17 mouse cellular contexts compared by ENCODE assay signal in the genomic region with DNA sequence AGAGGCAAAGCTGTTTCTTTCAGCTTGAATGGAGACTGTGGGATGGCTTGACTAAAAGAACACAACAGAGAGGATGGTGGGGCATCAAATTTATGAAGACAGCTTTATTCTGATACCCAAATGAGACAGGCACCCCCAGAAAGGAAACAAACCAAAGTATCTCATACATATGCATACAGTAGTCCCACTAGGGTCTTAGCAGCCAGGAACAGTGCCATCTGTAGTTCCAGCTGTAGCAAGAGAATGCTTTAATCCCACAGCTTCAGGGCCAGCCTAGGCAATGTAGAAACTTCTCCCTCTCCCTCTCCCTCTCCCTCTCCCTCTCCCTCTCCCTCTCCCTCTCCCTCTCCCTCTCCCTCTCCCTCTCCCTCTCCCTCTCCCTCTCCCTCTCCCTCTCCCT. TPM values are rescaled to one million over a fixed set of nuclear protein-coding genes. Genes with fewer than 3 reads are reported as not detected.
A peak's percentile ranks its signal among the peaks of the same experiment; 100 is the strongest.
DNase-seq lines count a peak whose midpoint lies in the region; ATAC-seq and TF ChIP-seq lines count a peak whose summit lies in the region.
"Had no signal": no experiment of that assay in that cellular context is flagged by ENCODE, and none has a peak within 500 bp of the region (broad histone marks: within the 10 kb centered on the region; RNA-seq: fewer than 3 reads in every experiment).

No protein-coding gene starts in this region.

- H3K27ac ChIP-seq in heart, adult 2 months = peak overlapping the region; percentile 87
- no peak overlapping the region for H3K27ac ChIP-seq in heart, embryonic 11.5 days (ENCODE audit: low read depth, low read length)
- H3K27ac ChIP-seq in kidney, postnatal 0 days = peak overlapping the region; percentile 57
- H3K27ac ChIP-seq in midbrain, embryonic 12.5 days (replicated peaks) = no peak overlapping the region
- H3K27ac ChIP-seq in midbrain, embryonic 15.5 days = no peak overlapping the region
- H3K27ac ChIP-seq in neural tube, embryonic 12.5 days = no peak overlapping the region
- H3K27ac ChIP-seq: embryonic facial prominence, embryonic 10.5 days; forebrain, embryonic 15.5 days; intestine, embryonic 15.5 days had no signal

- no peak overlapping the region; the same call in 1 of the 2 replicates for H3K9ac ChIP-seq in heart, adult 2 months (ENCODE audit: low read depth, low read length)
- no peak overlapping the region for H3K9ac ChIP-seq in heart, embryonic 11.5 days (ENCODE audit: low read depth, low read length)
- H3K9ac ChIP-seq in kidney, postnatal 0 days (ENCODE audit: low read depth, low read length) = no peak overlapping the region
- H3K9ac ChIP-seq in midbrain, embryonic 12.5 days (replicated peaks) = no peak overlapping the region
- H3K9ac ChIP-seq in midbrain, embryonic 15.5 days = no peak overlapping the region
- H3K9ac ChIP-seq in neural tube, embryonic 12.5 days = no peak overlapping the region
- H3K9ac ChIP-seq: forebrain, embryonic 15.5 days; intestine, embryonic 15.5 days had no signal

- no peak for ATAC-seq in heart, embryonic 11.5 days (replicated peaks; ENCODE audit: insufficient number of reproducible peaks, low FRiP score, low TSS enrichment)
- ATAC-seq in kidney, postnatal 0 days (replicated peaks; ENCODE audit: low FRiP score, low read depth) = no peak
- peak; percentile 82 for ATAC-seq in midbrain, embryonic 12.5 days (ENCODE audit: low FRiP score, low read depth)
- ATAC-seq in midbrain, embryonic 15.5 days (replicated peaks) = no peak
- ATAC-seq in neural tube, embryonic 12.5 days (ENCODE audit: low FRiP score, low read depth) = peak; percentile 90
- ATAC-seq: forebrain, embryonic 15.5 days had no signal

- no peak overlapping the region for H3K4me2 ChIP-seq in heart, embryonic 11.5 days
- no peak overlapping the region for H3K4me2 ChIP-seq in kidney, postnatal 0 days (ENCODE audit: low read length)
- no peak overlapping the region for H3K4me2 ChIP-seq in midbrain, embryonic 12.5 days (replicated peaks)
- no peak overlapping the region for H3K4me2 ChIP-seq in midbrain, embryonic 15.5 days
- no peak overlapping the region for H3K4me2 ChIP-seq in neural tube, embryonic 12.5 days (replicated peaks)
- H3K4me2 ChIP-seq: forebrain, embryonic 15.5 days; intestine, embryonic 15.5 days; liver, embryonic 11.5 days had no signal

- no peak for DNase-seq in heart, adult 2 months
- no peak for DNase-seq in kidney, postnatal 0 days (ENCODE audit: low spot score)
- no peak for DNase-seq in kidney, postnatal 25 days
- no peak for DNase-seq in c-Kit-positive CD71-positive TER-119-positive erythroid progenitor cells, embryonic 14.5 days (ENCODE audit: low spot score)
- DNase-seq: right cerebral cortex, adult 18-20 months; thymus, postnatal 36 days had no signal

- intact Hi-C loops in heart, adult 2 months (cut with DNase I) = loop anchor here (2.0 to 5.0 kb wide), 4 partner anchors 62 to 217 kb away; no protein-coding TSS in a partner anchor

- TF ChIP-seq POLR2A in heart, adult 2 months (IDR thresholded peaks at IDR 0.05; ENCODE audit: insufficient read depth, low read depth, low read length) = no peak

- H3K36me3 ChIP-seq in heart, adult 2 months (ENCODE audit: control insufficient read depth, insufficient read depth, low read length) = peaks cover 14% of the 10 kb centered on the region
- no peaks in the 10 kb centered on the region for H3K36me3 ChIP-seq in heart, embryonic 11.5 days (ENCODE audit: control insufficient read depth, insufficient read depth, low read length)
- no peaks in the 10 kb centered on the region for H3K36me3 ChIP-seq in kidney, postnatal 0 days (ENCODE audit: insufficient read depth, low read length)
- no peaks in the 10 kb centered on the region for H3K36me3 ChIP-seq in midbrain, embryonic 12.5 days
- H3K36me3 ChIP-seq in midbrain, embryonic 15.5 days (replicated peaks) = no peaks in the 10 kb centered on the region
- H3K36me3 ChIP-seq in neural tube, embryonic 12.5 days = no peaks in the 10 kb centered on the region
- H3K36me3 ChIP-seq: embryonic facial prominence, embryonic 10.5 days; forebrain, embryonic 15.5 days; intestine, embryonic 15.5 days had no signal

- H3K4me3 ChIP-seq in heart, adult 2 months = no peak overlapping the region
- H3K4me3 ChIP-seq in heart, embryonic 11.5 days (ENCODE audit: low read depth, low read length) = no peak overlapping the region
- H3K4me3 ChIP-seq in kidney, postnatal 0 days (replicated peaks; ENCODE audit: low read depth, low read length) = no peak overlapping the region
- no peak overlapping the region for H3K4me3 ChIP-seq in midbrain, embryonic 12.5 days
- no peak overlapping the region for H3K4me3 ChIP-seq in midbrain, embryonic 15.5 days
- no peak overlapping the region for H3K4me3 ChIP-seq in neural tube, embryonic 12.5 days
- H3K4me3 ChIP-seq: embryonic facial prominence, embryonic 10.5 days; erythroblast, embryonic 14.5 days; forebrain, embryonic 15.5 days; intestine, embryonic 15.5 days had no signal

- no peaks in the 10 kb centered on the region for H3K79me2 ChIP-seq in heart, adult 2 months (replicated peaks; ENCODE audit: control insufficient read depth, insufficient read depth, low read length)

- H3K27me3 ChIP-seq in heart, adult 2 months (ENCODE audit: control insufficient read depth, insufficient read depth, low read length) = no peaks in the 10 kb centered on the region
- no peaks in the 10 kb centered on the region for H3K27me3 ChIP-seq in heart, embryonic 11.5 days (ENCODE audit: control insufficient read depth, insufficient read depth, low read length)
- no peaks in the 10 kb centered on the region for H3K27me3 ChIP-seq in kidney, postnatal 0 days (ENCODE audit: insufficient read depth, low read length)
- H3K27me3 ChIP-seq in midbrain, embryonic 12.5 days = no peaks in the 10 kb centered on the region
- no peaks in the 10 kb centered on the region for H3K27me3 ChIP-seq in midbrain, embryonic 15.5 days (replicated peaks)
- H3K27me3 ChIP-seq in neural tube, embryonic 12.5 days (replicated peaks) = no peaks in the 10 kb centered on the region
- H3K27me3 ChIP-seq: forebrain, embryonic 15.5 days; intestine, embryonic 15.5 days had no signal

- no peak for TF ChIP-seq EP300 in heart, adult 2 months (IDR thresholded peaks at IDR 0.05; ENCODE audit: insufficient read depth, low read depth, low read length)

- TF ChIP-seq CTCF in heart, adult 2 months (IDR thresholded peaks at IDR 0.05) = no peak
- no peak for TF ChIP-seq CTCF in kidney, postnatal 0 days (IDR thresholded peaks at IDR 0.05; ENCODE audit: low read depth)

- H3K4me1 ChIP-seq in heart, adult 2 months (ENCODE audit: control insufficient read depth, insufficient read depth, low read length) = peaks cover 14% of the 10 kb centered on the region
- H3K4me1 ChIP-seq in heart, embryonic 11.5 days (ENCODE audit: control insufficient read depth, insufficient read depth, low read length) = no peaks in the 10 kb centered on the region
- H3K4me1 ChIP-seq in kidney, postnatal 0 days (replicated peaks; ENCODE audit: insufficient read depth, low read length) = no peaks in the 10 kb centered on the region
- H3K4me1 ChIP-seq in midbrain, embryonic 12.5 days = peaks cover 3% of the 10 kb centered on the region; the same call in 1 of the 2 replicates
- H3K4me1 ChIP-seq in midbrain, embryonic 15.5 days = no peaks in the 10 kb centered on the region
- H3K4me1 ChIP-seq in neural tube, embryonic 12.5 days = no peaks in the 10 kb centered on the region
- H3K4me1 ChIP-seq: embryonic facial prominence, embryonic 10.5 days; forebrain, embryonic 15.5 days; intestine, embryonic 15.5 days had no signal

- H3K9me3 ChIP-seq in heart, embryonic 11.5 days (replicated peaks; ENCODE audit: control insufficient read depth, low read length) = no peaks in the 10 kb centered on the region
- no peaks in the 10 kb centered on the region for H3K9me3 ChIP-seq in kidney, postnatal 0 days (replicated peaks; ENCODE audit: low read length)
- H3K9me3 ChIP-seq in midbrain, embryonic 12.5 days = no peaks in the 10 kb centered on the region
- H3K9me3 ChIP-seq in midbrain, embryonic 15.5 days = no peaks in the 10 kb centered on the region
- no peaks in the 10 kb centered on the region for H3K9me3 ChIP-seq in neural tube, embryonic 12.5 days
- H3K9me3 ChIP-seq: embryonic facial prominence, embryonic 10.5 days; forebrain, embryonic 15.5 days; intestine, embryonic 15.5 days had no signal

RNA-seq across cellular contexts. Expression of a gene that starts 56.2 kb away (rescaled TPM):
- total RNA-seq in heart, adult 2 months (2021) = 1 to 10 TPM; 1.1 to 2.0 TPM
- 1.4 and 2.4 TPM in 2 replicates for polyA plus RNA-seq in heart, adult 2 months (2012; rRNA removed)
- 1.2 and 1.7 TPM in 2 replicates for polyA plus RNA-seq in heart, embryonic 11.5 days (2014; fragmentation: Nextera tagmentation; extraction: Ambion mirVana)
- polyA plus RNA-seq in kidney, postnatal 0 days (2015; fragmentation: Nextera tagmentation; extraction: Ambion mirVana) = 0.16 and 0.19 TPM in 2 replicates
- 1.5 and 2.4 TPM in 2 replicates for polyA plus RNA-seq in midbrain, embryonic 12.5 days (2016; fragmentation: Nextera tagmentation; extraction: Ambion mirVana)
- polyA plus RNA-seq in midbrain, embryonic 15.5 days (2015; fragmentation: Nextera tagmentation; extraction: Ambion mirVana) = 3.4 and 3.9 TPM in 2 replicates
- 0.64 and 1.0 TPM in 2 replicates for polyA plus RNA-seq in neural tube, embryonic 12.5 days (2016; fragmentation: Nextera tagmentation; extraction: Ambion mirVana)
- total RNA-seq: CH12.LX; gastrocnemius, adult 18-20 months had no signal
- polyA plus RNA-seq: erythroblast, embryonic 14.5 days had no signal

Comparison
In these comparisons a context has a peak if more than half of its experiments do, and no peak if none do; other contexts are left out.
1. H3K27ac ChIP-seq: peak in heart, adult 2 months (single experiment) and kidney, postnatal 0 days (single experiment); none in heart, embryonic 11.5 days (single experiment), midbrain, embryonic 12.5 days (single experiment), midbrain, embryonic 15.5 days (single experiment) and neural tube, embryonic 12.5 days (single experiment).
2. ATAC-seq: peak in midbrain, embryonic 12.5 days (single experiment) and neural tube, embryonic 12.5 days (single experiment); none in heart, embryonic 11.5 days (single experiment), kidney, postnatal 0 days (single experiment) and midbrain, embryonic 15.5 days (single experiment).